In the genomic region with DNA sequence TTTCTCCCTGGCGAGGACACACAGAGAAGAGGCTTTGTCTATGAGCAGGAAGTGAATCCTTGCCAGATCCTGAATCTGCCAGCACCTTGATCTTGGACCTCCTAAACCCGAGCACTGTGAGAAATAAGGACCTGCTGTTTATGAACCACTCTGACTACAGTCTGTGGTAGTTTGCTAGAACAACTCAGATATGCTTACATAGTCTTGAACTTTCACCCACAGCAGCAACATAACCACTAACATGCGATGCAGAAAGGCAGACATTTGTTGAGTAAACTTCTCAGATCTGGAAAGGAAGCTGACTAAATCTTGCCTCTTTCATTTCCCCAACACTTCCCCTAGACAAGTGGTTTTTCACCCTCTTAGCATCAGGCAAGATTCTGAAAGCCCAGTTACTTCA, we compare ENCODE assay signal across 17 mouse cellular contexts. TPM values are rescaled to one million over a fixed set of nuclear protein-coding genes. Genes with fewer than 3 reads are reported as not detected.
DNase-seq lines count a peak whose midpoint lies in the region; ATAC-seq lines count a peak whose summit lies in the region.
"Had no signal": no experiment of that assay in that cellular context is flagged by ENCODE, and none has a peak within 500 bp of the region (broad histone marks: within the 10 kb centered on the region; RNA-seq: fewer than 3 reads in every experiment).

No protein-coding gene starts in this region.

- no peaks in the 10 kb centered on the region for H3K9me3 ChIP-seq in stomach, embryonic 16.5 days (replicated peaks; ENCODE audit: control insufficient read depth, low read length)
- H3K9me3 ChIP-seq: embryonic facial prominence, embryonic 12.5 days; liver, embryonic 15.5 days; midbrain, embryonic 15.5 days had no signal

- H3K4me1 ChIP-seq in stomach, embryonic 16.5 days (ENCODE audit: control insufficient read depth, insufficient read depth, low read length) = peaks cover 31% of the 10 kb centered on the region

- WGBS in stomach, embryonic 16.5 days = 53% methylated on average over 3 of the region's 3 CpGs

- H3K36me3 ChIP-seq in stomach, embryonic 16.5 days (ENCODE audit: control insufficient read depth, insufficient read depth, low read length) = 0 out of 2 replicates have a peak, but pooled peaks cover 3% of the 10 kb centered on the region
- H3K36me3 ChIP-seq: embryonic facial prominence, embryonic 12.5 days had no signal

- H3K4me3 ChIP-seq in stomach, embryonic 16.5 days (replicated peaks; ENCODE audit: low read length) = no peak overlapping the region
- H3K4me3 ChIP-seq: embryonic facial prominence, embryonic 12.5 days; liver, embryonic 15.5 days; midbrain, embryonic 15.5 days had no signal

- H3K4me2 ChIP-seq in stomach, embryonic 16.5 days (ENCODE audit: low read depth, low read length) = no peak overlapping the region
- H3K4me2 ChIP-seq: embryonic facial prominence, embryonic 12.5 days; heart, embryonic 11.5 days; hindbrain, embryonic 14.5 days; liver, embryonic 15.5 days; midbrain, embryonic 15.5 days had no signal

- no peak overlapping the region for H3K9ac ChIP-seq in stomach, embryonic 16.5 days (ENCODE audit: low read length)
- H3K9ac ChIP-seq: embryonic facial prominence, embryonic 12.5 days; hindbrain, embryonic 14.5 days; liver, embryonic 15.5 days; midbrain, embryonic 15.5 days had no signal

- H3K27ac ChIP-seq in stomach, embryonic 16.5 days (ENCODE audit: low read length) = peak overlapping the region; percentile 50
- H3K27ac ChIP-seq: embryonic facial prominence, embryonic 12.5 days; hindbrain, embryonic 14.5 days; liver, embryonic 15.5 days; midbrain, embryonic 15.5 days had no signal

- H3K27me3 ChIP-seq in stomach, embryonic 16.5 days (ENCODE audit: control insufficient read depth, insufficient read depth, low read length) = no peaks in the 10 kb centered on the region
- H3K27me3 ChIP-seq: embryonic facial prominence, embryonic 12.5 days; liver, embryonic 15.5 days; midbrain, embryonic 15.5 days had no signal

- DNase-seq in spleen, postnatal 36 days (ENCODE audit: low spot score in 2 of 2) = peak; percentile 43 to 55
- no peak for DNase-seq in spleen, postnatal 10 days (ENCODE audit: low spot score in 2 of 2)
- peak; percentile 58 for DNase-seq in lung, postnatal 10 days
- no peak for DNase-seq in right cerebral cortex, postnatal 10 days (ENCODE audit: low spot score in 2 of 2)
- DNase-seq in frontal cortex, postnatal 36 days (ENCODE audit: low spot score in 2 of 2) = no peak
- DNase-seq in embryo, embryonic 10.5 days (ENCODE audit: low spot score) = no peak
- DNase-seq: adrenal gland, adult 2 months; cerebellum, adult 11-12 months; kidney, postnatal 14 days; spleen, adult 18-20 months had no signal

- peak; percentile 13 for ATAC-seq in activated CD4-positive, CD25-positive, alpha-beta regulatory T cell, adult 4 months
- no peak for ATAC-seq in stomach, embryonic 16.5 days (ENCODE audit: insufficient read depth, low FRiP score)
- ATAC-seq: midbrain, embryonic 15.5 days had no signal

RNA-seq across cellular contexts. Expression of a gene that starts 11.3 kb away (rescaled TPM):
- polyA plus RNA-seq in activated CD4-positive, CD25-positive, alpha-beta regulatory T cell, adult 4 months (2017; shearing (Covaris generic)) = under 1 TPM in 1 of 2 experiments, not detected in 1; 0.28 TPM
- 1.3 and 1.8 TPM in 2 replicates for polyA plus RNA-seq in stomach, embryonic 16.5 days (2015; fragmentation: Nextera tagmentation; extraction: Ambion mirVana)

RNA-seq across cellular contexts. Expression of a gene that starts 29.4 kb away (rescaled TPM):
- polyA plus RNA-seq in activated CD4-positive, CD25-positive, alpha-beta regulatory T cell, adult 4 months (2017; shearing (Covaris generic)) = 1 to 10 TPM; 3.5 to 3.7 TPM
- 14.7 and 15.7 TPM in 2 replicates for polyA plus RNA-seq in stomach, embryonic 16.5 days (2015; fragmentation: Nextera tagmentation; extraction: Ambion mirVana)

RNA-seq across cellular contexts. Expression of a gene that starts 44.2 kb away (rescaled TPM):
- polyA plus RNA-seq in activated CD4-positive, CD25-positive, alpha-beta regulatory T cell, adult 4 months (2017; shearing (Covaris generic)) = under 1 TPM in 1 of 2 experiments, not detected in 1; 0.33 TPM
- polyA plus RNA-seq in stomach, embryonic 16.5 days (2015; fragmentation: Nextera tagmentation; extraction: Ambion mirVana) = not detected in 2 replicates
- polyA plus RNA-seq: adrenal gland, adult 2 months; embryonic facial prominence, embryonic 12.5 days; heart, embryonic 11.5 days; hindbrain, embryonic 14.5 days; liver, embryonic 15.5 days; midbrain, embryonic 15.5 days had no signal

RNA-seq across cellular contexts. Expression of a gene that starts 54.6 kb away (rescaled TPM):
- polyA plus RNA-seq in activated CD4-positive, CD25-positive, alpha-beta regulatory T cell, adult 4 months (2017; shearing (Covaris generic)) = not detected
- polyA plus RNA-seq in stomach, embryonic 16.5 days (2015; fragmentation: Nextera tagmentation; extraction: Ambion mirVana) = not detected in 2 replicates
- polyA plus RNA-seq: adrenal gland, adult 2 months; embryonic facial prominence, embryonic 12.5 days; heart, embryonic 11.5 days; hindbrain, embryonic 14.5 days; liver, embryonic 15.5 days; midbrain, embryonic 15.5 days had no signal

Comparison
In these comparisons a context has a peak if more than half of its experiments do, and no peak if none do; other contexts are left out.
1. DNase-seq: peak in spleen, postnatal 36 days (2 of 2) and lung, postnatal 10 days (single experiment); none in spleen, postnatal 10 days (0 of 2), right cerebral cortex, postnatal 10 days (0 of 2), frontal cortex, postnatal 36 days (0 of 2) and embryo, embryonic 10.5 days (single experiment).